Mouse (Mus musculus): Measurements from ENCODE around the gene Ston1.

The Ston1 gene

GRCm38 (mm10) chr17:88588228-88588627 is 9.3 kb upstream of the Ston1 start:
- DNase-seq (ENCODE audit: low read depth) = peak; percentile 18

DNA sequence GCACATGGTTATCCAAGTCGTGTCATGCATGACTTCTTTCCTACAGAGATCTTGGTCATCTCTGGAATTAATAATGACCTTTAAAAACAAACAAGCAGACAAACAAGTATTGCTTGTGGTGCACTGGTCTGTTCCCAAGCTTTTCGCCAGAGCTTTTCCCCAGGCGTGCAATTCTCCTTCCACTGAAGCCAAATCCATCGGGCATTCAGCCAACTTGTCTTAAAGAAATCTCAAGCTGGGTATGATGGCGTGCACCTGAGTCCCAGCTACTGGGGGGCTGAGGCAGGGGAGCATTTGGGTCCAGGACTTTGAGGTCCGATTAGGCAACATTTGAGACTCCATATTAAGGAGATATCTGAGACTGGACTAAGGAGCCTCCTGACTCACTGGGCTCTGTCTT is 7.2 kb upstream of the Ston1 start:
- DNase-seq (ENCODE audit: low read depth) = no peak

DNA sequence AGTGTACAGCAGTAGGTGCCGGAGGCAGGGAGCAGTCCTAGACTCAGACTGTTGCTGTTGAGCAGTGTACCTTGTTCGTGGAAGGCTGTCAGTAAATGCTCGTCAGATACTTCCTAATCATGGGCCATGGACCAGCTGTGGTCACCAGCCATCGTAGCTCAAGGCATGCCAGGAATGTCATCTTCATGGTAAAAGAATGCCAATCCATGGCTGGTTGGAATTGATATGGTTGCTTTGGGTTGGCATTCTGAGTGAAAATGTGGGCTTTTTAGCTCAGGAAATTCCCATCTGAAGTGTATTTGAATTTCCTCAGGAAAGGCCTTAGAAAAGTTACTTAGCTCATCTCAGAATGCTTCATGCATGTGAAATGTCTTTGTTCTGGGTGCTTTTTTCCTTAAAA is 2.4 kb upstream of the Ston1 start:
- DNase-seq (ENCODE audit: low read depth) = no peak

DNA sequence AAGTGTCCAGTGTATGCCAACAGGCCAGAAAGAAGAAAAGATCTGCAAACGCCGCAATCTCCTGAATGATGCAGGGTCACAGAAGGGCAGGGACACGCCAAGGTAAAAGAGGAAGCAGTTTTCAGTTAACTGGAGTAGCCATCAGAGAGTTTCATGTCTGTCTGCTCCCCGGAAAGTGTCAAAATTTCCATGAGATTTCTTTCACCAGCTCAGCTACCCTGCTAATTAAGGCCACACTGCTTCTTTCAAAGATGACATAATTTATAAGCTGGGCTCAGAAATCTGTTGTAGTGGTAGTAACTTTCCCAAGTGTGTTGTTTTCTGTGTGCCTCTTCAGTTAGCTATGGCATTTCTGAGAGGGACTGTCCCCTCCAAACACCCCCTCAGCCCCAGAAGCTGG is 1.4 kb upstream of the Ston1 start:
- no peak for DNase-seq (ENCODE audit: low read depth)

GRCm38 (mm10) chr17:88596544-88597221 is 801 bp upstream of the Ston1 start:
- DNase-seq (ENCODE audit: low read depth) = peak; percentile 78

- DNase-seq (ENCODE audit: low read depth) = no peak
These were observed 554 bp downstream of the Ston1 start for GRCm38 (mm10) chr17:88598056-88598420.

DNA sequence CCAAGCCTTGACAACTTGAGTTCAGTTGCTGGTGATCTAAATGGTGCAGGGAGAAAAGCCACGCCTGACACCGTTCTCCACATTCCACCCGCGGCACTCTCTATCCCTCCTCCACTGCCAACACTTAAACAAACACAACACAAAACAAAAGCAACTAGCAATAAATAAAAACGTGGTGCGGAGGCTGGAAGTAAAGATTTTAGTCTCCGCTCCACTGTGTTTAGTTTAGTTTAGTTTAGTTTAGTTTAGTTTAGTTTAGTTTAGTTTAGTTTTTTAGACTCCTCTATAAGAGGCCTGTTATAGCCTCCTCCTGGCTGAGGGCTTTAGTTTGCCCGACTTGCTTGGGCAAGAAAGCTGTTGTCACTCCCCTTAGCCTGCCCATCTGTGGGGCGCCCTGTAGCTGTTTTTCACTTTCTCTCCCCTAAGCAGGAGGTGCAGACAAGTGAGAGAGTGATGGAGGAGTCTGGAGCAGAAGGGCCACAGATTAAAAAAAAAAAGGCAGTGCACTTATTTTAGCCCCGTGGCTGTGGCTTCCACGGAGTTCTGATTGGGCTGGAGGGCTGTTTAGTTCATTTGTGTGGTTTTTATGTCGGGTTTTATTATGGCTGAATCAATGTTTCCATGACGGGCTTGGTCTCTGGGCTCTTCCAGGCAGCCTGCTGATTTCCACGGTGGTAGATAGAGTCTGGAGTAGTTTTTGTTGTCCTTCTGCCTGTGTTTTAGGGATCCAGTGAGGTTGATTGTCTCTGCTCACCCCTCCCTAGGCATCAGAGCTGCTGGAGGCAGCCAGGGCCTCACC is 1.3 kb downstream of the Ston1 start:
- peak; percentile 65 for DNase-seq (ENCODE audit: low read depth)

GRCm38 (mm10) chr17:88600492-88601026 is 3.1 kb downstream of the Ston1 start:
- DNase-seq (ENCODE audit: low read depth) = no peak

DNA sequence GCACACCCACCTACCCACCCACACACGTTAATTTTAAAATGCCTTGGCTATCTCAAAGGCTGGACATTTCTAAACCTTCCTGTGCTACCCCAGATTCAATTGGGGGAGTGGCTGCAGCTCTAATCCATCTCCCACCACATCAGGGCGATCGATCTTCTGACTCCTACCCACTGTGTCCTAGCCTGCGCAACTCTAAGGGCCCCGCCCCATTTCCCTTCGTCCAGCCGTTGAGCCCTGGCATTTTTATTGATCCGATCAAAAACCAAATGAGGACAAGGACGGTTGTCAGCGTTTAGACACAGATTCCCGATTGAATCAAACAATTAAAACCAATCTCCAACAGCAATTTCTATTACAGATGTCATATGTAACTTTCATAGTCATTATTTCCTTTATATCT is 6.5 kb downstream of the Ston1 start:
- no peak for DNase-seq (ENCODE audit: low read depth)

DNA sequence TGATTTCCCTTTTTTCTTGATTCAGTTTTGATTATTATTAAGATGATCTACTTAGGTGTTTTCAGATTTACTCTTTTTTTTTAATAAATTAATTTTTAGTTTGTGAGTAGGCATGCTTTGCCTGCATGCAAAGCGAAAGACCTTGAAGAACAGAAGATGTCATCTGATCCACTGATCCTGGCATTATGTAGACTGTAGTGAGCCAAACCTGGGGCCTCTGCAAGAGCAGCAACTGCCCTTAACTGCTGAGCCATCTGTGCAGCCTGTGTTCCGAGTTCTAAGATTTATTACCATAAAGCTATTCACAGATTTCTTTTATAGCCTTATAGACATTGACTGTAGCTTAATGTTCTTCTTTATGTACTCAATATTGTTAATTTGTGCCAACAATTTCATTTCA is 8.6 kb downstream of the Ston1 start:
- no peak for DNase-seq (ENCODE audit: low read depth)

GRCm38 (mm10) chr17:88609361-88609760 is 11.9 kb downstream of the Ston1 start:
- DNase-seq (ENCODE audit: low read depth) = no peak

DNA sequence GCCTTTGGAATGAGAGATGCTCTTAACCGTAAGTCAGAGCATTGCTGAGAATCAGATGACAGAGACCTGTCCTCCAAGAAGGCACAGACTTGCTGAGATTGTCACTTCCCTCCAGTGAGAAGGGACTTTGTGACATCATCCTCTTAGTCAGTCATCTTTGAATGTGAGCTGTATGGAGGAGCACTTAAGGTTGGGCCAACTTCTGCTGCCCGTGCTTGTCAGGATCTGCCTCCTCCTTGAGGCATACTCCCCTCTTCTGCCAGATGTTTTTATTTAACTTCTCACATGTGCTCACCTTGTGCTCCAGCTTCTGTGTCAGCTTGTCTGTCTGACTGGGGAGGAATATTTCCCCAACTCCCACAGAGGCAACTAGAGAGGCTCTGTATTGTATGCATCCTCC is 13.6 kb downstream of the Ston1 start:
- DNase-seq (ENCODE audit: low read depth) = no peak

DNA sequence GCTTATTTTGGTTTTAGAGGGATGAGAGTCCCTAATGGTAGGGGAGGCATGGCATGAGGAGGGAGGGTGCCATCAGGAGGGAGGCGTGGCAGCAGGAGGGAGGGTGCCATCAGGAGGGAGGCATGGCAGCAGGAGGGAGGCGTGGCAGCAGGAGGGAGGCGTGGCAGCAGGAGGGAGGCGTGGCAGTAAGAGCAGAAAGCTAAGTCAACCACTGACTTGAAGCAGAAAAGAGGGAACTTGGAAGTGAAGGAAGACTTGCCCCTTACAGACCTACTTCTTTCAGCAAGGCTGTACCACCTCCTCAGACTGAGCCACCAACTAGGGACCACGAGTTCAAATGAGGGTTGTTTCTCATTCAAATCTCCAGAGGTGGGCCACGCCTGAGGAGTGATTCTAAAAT is 15.7 kb downstream of the Ston1 start:
- no peak for DNase-seq (ENCODE audit: low read depth)

- no peak for DNase-seq (ENCODE audit: low read depth)
These were observed 16.2 kb downstream of the Ston1 start for GRCm38 (mm10) chr17:88613721-88614120.

DNA sequence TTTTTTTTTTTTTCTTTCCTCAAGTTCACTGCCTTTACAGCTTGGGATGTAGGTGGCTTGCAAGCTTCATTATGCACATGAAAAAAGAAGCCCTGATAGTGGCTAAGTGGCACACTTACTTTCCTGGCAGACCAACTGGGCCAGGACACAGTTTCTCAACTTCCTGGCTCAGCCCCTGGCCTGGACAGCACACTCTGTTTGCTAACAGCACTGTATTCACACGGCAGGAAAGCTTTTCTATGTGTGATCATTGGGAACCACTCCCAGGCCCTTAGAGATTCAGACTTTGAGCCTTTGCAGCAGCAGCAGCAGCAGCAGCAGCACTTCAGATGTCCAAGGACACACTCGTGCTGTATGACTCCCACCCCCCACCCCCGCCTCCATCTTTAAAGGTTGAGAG is 16.8 kb downstream of the Ston1 start:
- no peak for DNase-seq (ENCODE audit: low read depth)

DNA sequence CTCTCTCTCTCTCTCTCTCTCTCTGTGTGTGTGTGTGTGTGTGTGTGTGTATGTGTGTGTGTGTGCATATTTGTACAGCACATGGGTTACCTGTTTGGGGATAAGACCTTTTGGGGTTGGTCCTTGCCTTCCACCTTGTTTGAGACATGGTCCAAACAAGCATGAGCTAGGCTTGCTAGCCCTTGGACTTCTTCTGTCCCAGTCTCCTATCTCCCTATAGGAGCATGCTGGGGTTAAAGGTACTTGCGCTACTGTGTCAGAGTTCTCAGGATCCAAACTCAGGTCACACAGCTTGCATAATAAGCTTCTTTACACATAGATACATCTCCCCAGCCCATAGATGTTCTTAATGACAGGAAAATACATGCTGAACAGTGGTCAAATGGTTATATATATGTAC is 17.2 kb downstream of the Ston1 start:
- DNase-seq (ENCODE audit: low read depth) = no peak

DNA sequence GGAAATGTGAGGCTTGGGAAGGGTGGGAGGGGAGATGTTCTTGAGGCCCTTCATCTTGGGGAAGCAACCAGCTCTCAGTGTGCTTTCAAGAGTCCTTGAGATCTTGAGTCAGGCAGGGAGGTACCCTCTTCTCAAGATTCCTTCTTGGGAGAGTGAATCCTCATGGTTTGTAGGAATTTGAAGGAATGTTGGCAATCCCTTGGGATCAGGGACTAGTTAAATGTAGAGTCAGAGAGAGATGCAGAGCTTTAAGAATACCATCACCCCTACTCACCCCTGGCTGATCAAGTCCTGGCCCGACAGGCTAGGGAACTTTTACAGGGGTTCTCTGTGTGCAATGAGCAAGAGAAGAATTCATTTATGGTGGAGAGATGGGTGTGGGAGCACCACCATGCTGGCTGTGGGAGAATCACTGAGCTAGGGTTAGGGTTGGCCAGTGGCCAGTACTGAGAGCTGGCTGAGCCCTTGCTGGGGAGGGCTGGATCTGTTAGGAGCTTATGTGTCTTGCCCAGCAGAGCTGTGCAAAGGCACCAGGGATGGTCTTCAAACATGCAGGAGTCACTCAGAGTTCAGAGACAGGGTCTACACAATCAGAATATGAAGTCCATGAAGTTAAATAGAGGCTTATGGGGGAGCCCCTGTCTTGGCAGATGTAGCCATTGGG is 18.1 kb downstream of the Ston1 start:
- DNase-seq (ENCODE audit: low read depth) = no peak

- peak; percentile 17 for DNase-seq (ENCODE audit: low read depth)
These were observed 23.5 kb downstream of the Ston1 start for GRCm38 (mm10) chr17:88620935-88621334.

DNA sequence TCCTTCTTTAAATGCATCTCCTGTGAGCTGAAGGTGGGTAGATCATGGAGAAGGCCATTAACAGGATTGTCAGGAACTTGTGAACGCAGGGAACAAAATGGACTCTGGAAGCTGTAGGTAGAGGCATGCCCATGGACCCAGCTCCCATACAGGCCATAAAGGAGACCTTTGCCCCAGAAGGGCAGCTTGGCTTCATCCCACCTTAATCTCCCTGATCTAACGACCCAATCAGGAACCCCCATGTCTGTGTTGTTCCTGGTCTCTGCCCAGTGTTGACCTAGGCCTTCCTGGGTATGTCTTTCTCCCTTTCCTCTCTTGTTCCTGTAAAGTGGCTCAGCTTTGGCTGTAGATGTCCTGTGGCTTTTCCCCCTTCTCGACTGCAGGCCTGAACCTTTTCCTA is 23.9 kb downstream of the Ston1 start:
- DNase-seq (ENCODE audit: low read depth) = no peak

DNA sequence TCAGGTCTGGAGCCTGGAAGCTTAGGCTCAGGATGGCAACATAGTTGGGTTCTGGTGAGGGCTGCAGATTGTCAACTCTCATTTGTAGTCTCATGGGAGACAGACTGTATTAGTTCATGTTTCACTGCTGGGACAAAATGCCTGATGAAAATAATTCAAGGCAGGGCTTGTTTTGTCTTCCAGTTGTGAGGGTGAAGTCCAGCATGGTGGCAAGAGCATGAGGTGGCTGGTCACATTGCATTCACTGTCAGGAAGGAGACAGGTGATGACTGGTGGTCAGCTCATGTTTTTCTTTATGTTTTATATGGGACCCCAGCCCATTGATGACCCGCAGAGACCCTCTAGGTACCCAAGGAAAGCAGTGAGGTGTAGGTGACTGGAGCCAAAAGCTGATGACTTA is 25.2 kb downstream of the Ston1 start:
- no peak for DNase-seq (ENCODE audit: low read depth)

DNA sequence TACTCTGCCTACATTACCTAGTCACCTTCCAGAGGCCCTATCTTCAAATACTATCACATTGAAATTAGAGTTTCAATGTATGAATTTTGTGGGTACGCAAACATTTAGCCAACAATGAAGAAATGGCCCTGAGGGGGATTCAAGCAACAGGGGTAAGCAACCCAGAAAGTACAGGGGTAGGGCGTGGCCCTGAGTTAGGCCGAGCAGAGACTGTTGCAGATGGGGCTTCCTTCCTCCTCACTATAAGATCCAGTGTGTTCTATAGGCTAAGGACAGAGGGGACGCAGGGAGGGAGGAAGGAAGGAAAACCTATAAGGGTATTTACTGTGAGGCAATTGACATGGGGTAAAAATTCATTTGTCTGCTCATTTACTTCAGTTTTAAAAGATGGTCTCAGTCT is 26.9 kb downstream of the Ston1 start:
- no peak for DNase-seq (ENCODE audit: low read depth)

GRCm38 (mm10) chr17:88625350-88625749 is 27.9 kb downstream of the Ston1 start:
- no peak for DNase-seq (ENCODE audit: low read depth)

- DNase-seq (ENCODE audit: low read depth) = no peak
These were observed 28.4 kb downstream of the Ston1 start for GRCm38 (mm10) chr17:88625931-88626330.
